Mouse (Mus musculus) liver, postnatal 0 days (tissue): ENCODE results near the gene Sucla2. TPM values are rescaled to one million over a fixed set of nuclear protein-coding genes. Genes with fewer than 3 reads are reported as not detected.

Experiments
- ATAC-seq: fragments of 200-750 bp; cut with Nextera tagmentation; 2 replicates; pipeline ENCODE4 v1.8.0; 2017; ENCODE audit warnings: mild to moderate bottlenecking, moderate library complexity
- DNase-seq: peaks from one replicate; pipeline ENCODE4 v3.0.0-alpha.2; 2016
- H3K27ac ChIP-seq: fragments of 300-500 bp; sonication (generic); 2 replicates; pipeline ENCODE4 v1.5.1; 2014; ENCODE audit warnings: antibody characterized with exemption, moderate library complexity, mild to moderate bottlenecking, low read depth
- H3K27me3 ChIP-seq: fragments of 300-500 bp; sonication (generic); 2 replicates; pipeline ENCODE4 v1.6.1; 2014; ENCODE audit warnings: low read length, control low read depth, mixed read lengths; ENCODE audit not compliant: insufficient read depth
- H3K36me3 ChIP-seq: fragments of 300-500 bp; sonication (generic); replicated peaks from 2 replicates; pipeline ENCODE4 v1.6.1; 2014; ENCODE audit warnings: mild to moderate bottlenecking, control low read depth, low read length, moderate library complexity, mixed read lengths; ENCODE audit not compliant: insufficient read depth
- H3K4me1 ChIP-seq: fragments of 300-500 bp; sonication (generic); 2 replicates; pipeline ENCODE4 v1.6.1; 2014; ENCODE audit warnings: antibody characterized with exemption, mild to moderate bottlenecking, control low read depth; ENCODE audit not compliant: insufficient read depth
- H3K4me2 ChIP-seq: fragments of 300-500 bp; sonication (generic); 2 replicates; pipeline ENCODE4 v1.6.1; 2014; ENCODE audit warnings: low read depth, mild to moderate bottlenecking, low read length, moderate library complexity, mixed read lengths
- H3K4me3 ChIP-seq: fragments of 300-500 bp; sonication (generic); 2 replicates; pipeline ENCODE4 v1.5.1; 2014; ENCODE audit warnings: low read depth, low read length
- H3K9ac ChIP-seq: fragments of 300-500 bp; sonication (generic); replicated peaks from 2 replicates; pipeline ENCODE4 v1.6.1; 2014; ENCODE audit warnings: mild to moderate bottlenecking, moderate library complexity
- H3K9me3 ChIP-seq: fragments of 300-500 bp; sonication (generic); 2 replicates; pipeline ENCODE4 v1.6.1; 2016; ENCODE audit warnings: mild to moderate bottlenecking, control low read depth, low read length, mixed read lengths
- CTCF ChIP-seq: sonication (generic); IDR thresholded peaks from 2 replicates; pipeline ENCODE4 v1.5.1; 2016; ENCODE audit warnings: antibody characterized with exemption, low read depth
- EP300 ChIP-seq: IDR thresholded peaks from 2 replicates; pipeline ENCODE4 v1.6.1; 2016; ENCODE audit warnings: antibody characterized with exemption, low read depth, mild to moderate bottlenecking
- WGBS: fragments of 180-500 bp; shearing (Covaris S2); extraction: QIAGEN DNeasy Blood & Tissue Kit; methylation state at CpG from one replicate; pipeline ENCODE4 v1.1.7; 2014; ENCODE audit not compliant: insufficient replicate concordance; 5-methylcytosine and 5-hydroxymethylcytosine counted together
- polyA plus RNA-seq: library from polyadenylated mRNA; unstranded; fragments of >200 nt; fragmentation: Nextera tagmentation; extraction: Ambion mirVana; gene quantifications from 2 replicates; pipeline ENCODE4 v1.2.1, GENCODE M21; 2015

Gene Sucla2
- polyA plus RNA-seq, 1 experiment from 2014 or later: 99.7 TPM

DNA sequence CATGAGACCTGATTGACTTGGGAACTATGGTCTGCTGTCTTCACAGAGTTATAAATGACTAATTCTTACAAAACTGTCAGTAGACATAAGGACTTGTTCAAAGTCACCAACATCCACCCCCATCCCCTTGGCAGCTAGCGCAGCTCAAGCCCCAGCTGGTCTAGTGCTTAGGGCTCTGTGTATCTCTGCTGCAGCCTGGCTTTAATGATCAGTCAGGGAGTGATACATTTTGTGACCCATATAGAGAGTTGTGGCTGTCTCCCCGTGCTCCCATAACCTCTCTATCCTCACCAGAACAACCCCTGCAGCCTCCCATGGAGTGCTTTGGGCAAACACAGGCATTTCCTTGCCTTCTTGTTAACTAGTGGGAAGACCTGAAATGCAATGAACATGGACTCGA, 95.8 kb downstream of the Sucla2 start:
- Histone ChIP-seq H3K4me3 (no peak overlapping the region), H3K4me1 (no peaks in the 10 kb centered on the region), H3K4me2 (no peak overlapping the region), H3K36me3 (no peaks in the 10 kb centered on the region), H3K27me3 (no peaks in the 10 kb centered on the region), H3K27ac (no peak overlapping the region), H3K9me3 (peaks cover 7% of the 10 kb centered on the region; the same call in 1 of the 2 replicates), H3K9ac (no peak overlapping the region)
- DNase-seq (no peak), ATAC-seq (no peak)
- 72% methylated on average over 3 of the region's 3 CpGs for WGBS
- TF ChIP-seq CTCF (no peak), EP300 (no peak)

DNA sequence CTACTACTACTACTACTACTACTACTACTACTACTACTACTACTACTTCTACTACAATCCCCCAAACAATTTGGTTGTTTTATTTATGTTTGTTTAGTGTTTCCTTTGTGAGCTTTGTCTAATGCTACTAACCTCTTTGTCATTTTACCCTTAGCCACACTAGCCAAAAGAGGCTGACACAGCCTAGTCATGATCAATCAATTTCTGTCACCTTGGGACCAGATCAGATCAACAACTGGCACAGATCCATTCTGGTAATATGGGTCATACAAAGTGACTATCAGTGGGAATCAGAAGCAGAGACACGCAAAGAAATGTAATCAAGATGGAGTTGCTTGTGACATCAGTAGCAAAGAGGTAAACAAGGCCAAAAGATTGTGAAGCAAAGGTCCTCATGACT, 97.9 kb downstream of the Sucla2 start:
- peak; percentile 87 for ATAC-seq
- no peak for DNase-seq
- H3K36me3 ChIP-seq: no peaks in the 10 kb centered on the region
- WGBS: 67% methylated on average over 1 of the region's 1 CpGs
- H3K9ac ChIP-seq: no peak overlapping the region
- peaks cover 7% of the 10 kb centered on the region; the same call in 1 of the 2 replicates for H3K9me3 ChIP-seq
- no peak overlapping the region for H3K4me2 ChIP-seq
- no peak overlapping the region for H3K27ac ChIP-seq
- TF ChIP-seq EP300 (no peak), CTCF (no peak)
- no peak overlapping the region for H3K4me3 ChIP-seq
- no peaks in the 10 kb centered on the region for H3K27me3 ChIP-seq
- H3K4me1 ChIP-seq: no peaks in the 10 kb centered on the region

DNA sequence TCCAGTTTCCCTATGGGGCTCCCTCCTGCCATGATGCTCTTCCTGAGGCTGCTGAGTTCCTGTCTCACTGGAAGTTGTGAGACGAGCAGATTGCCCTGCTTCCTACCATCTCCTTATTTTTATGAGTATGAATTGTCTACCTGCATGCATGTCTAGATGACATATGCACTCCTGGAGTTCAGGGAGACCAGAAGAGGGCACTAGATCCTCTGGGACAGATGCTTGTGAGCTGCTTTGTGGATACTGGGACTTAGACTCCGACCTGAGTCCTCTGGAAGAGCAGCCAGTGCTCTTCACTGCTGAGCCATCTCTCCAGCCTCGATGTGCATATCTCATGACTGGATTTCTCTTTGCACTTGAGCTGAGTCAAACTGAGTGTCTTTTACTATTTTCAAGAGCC, 100.3 kb downstream of the Sucla2 start:
- H3K27ac ChIP-seq: no peak overlapping the region
- WGBS: 46% methylated on average over 3 of the region's 3 CpGs
- no peaks in the 10 kb centered on the region for H3K36me3 ChIP-seq
- no peak for DNase-seq
- TF ChIP-seq EP300 (no peak), CTCF (peak; percentile 33; the same call in 1 of the 2 replicates)
- H3K4me1 ChIP-seq: no peaks in the 10 kb centered on the region
- H3K27me3 ChIP-seq: no peaks in the 10 kb centered on the region
- no peak for ATAC-seq
- H3K9me3 ChIP-seq: 0 out of 2 replicates have a peak, but pooled peaks cover 3% of the 10 kb centered on the region
- H3K4me2 ChIP-seq: no peak overlapping the region
- H3K9ac ChIP-seq: no peak overlapping the region
- no peak overlapping the region for H3K4me3 ChIP-seq

DNA sequence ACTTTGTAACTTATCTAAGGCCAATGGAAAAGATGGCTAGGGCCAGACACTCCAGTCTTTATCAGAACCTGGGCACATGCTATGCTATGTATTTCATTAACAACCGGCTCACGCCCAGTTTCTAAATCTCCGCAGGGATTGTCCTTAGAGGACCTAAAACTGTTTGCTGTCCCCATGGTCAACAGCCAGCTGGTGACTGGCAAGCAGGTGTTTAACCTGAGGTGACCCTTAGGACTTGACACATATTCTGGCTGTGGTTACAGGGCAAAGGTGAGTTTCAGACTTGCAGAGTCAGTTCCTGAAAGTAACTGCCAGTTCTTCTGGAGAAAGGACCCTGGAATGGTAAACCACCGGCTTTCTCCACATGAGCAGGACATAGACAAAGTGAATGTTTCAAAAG, 106.4 kb downstream of the Sucla2 start:
- H3K36me3 ChIP-seq: no peaks in the 10 kb centered on the region
- no peak overlapping the region for H3K4me2 ChIP-seq
- peaks cover 3% of the 10 kb centered on the region; the same call in 1 of the 2 replicates for H3K9me3 ChIP-seq
- no peak overlapping the region for H3K9ac ChIP-seq
- no peak overlapping the region for H3K4me3 ChIP-seq
- H3K4me1 ChIP-seq: no peaks in the 10 kb centered on the region
- WGBS: 68% methylated on average over 4 of the region's 4 CpGs
- no peaks in the 10 kb centered on the region for H3K27me3 ChIP-seq
- DNase-seq (peak; percentile 50), ATAC-seq (peak; percentile 99)
- no peak overlapping the region for H3K27ac ChIP-seq
- TF ChIP-seq EP300: peak; percentile 48; the same call in 1 of the 2 replicates
- no peak for TF ChIP-seq CTCF

DNA sequence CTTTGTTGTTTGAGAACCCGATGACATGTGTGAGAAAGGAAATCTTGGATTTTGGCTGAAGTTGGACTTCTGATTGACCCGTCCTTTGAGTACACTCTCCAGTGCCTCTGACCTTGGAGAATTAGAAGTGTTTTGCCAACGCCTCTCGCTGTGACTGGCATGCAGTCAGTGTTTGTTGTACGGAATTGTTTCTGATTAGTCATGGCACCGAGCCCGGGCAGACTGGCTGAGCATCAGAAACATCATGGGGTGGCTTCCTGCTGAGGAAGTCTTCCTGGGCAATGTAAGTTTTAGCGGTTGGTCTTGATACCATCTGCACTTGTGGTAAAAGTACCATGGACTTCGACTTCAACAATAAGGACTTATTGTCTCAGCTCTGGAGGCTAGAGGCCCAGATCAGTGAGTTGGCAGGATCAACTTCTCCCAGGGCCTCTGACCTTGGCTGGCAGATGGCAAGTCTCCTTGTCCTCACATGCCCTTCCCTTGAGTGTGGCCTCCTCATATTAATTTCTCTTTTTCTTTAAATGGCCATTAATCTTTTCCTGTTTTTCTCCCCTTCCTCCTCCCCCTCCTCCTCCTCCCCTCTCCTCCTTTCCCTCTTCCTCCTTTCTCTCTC, 107.6 kb downstream of the Sucla2 start:
- H3K36me3 ChIP-seq: no peaks in the 10 kb centered on the region
- peaks cover 3% of the 10 kb centered on the region; the same call in 1 of the 2 replicates for H3K9me3 ChIP-seq
- H3K4me3 ChIP-seq: no peak overlapping the region
- no peak overlapping the region for H3K27ac ChIP-seq
- H3K9ac ChIP-seq: no peak overlapping the region
- no peaks in the 10 kb centered on the region for H3K4me1 ChIP-seq
- no peaks in the 10 kb centered on the region for H3K27me3 ChIP-seq
- TF ChIP-seq EP300: no peak
- no peak for TF ChIP-seq CTCF
- DNase-seq (no peak), ATAC-seq (no peak)
- 59% methylated on average over 9 of the region's 9 CpGs for WGBS
- no peak overlapping the region for H3K4me2 ChIP-seq

DNA sequence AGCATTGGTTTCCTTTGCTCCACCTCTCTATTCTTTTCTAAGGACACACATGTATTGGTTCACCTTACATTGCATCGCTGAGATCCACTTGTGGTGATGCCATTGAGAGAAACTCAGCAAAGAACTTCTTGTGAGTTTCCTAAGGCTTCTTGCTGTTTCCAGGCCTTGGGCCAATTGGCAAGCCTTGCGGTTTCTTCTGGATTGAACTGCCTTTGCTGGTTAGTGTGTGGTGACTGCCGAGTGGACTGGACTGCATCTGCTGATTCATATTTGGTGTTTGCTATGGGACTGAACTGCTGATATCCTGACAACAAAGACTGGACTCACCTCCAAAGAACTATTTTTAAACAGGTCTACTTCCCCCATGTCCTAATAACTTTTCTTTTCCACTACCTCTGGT, 109.2 kb downstream of the Sucla2 start:
- H3K27me3 ChIP-seq: no peaks in the 10 kb centered on the region
- no peaks in the 10 kb centered on the region for H3K36me3 ChIP-seq
- H3K27ac ChIP-seq: no peak overlapping the region
- H3K9me3 ChIP-seq: peaks cover 3% of the 10 kb centered on the region; the same call in 1 of the 2 replicates
- no peaks in the 10 kb centered on the region for H3K4me1 ChIP-seq
- H3K9ac ChIP-seq: no peak overlapping the region
- TF ChIP-seq EP300 (no peak), CTCF (no peak)
- no peak overlapping the region for H3K4me2 ChIP-seq
- no peak overlapping the region for H3K4me3 ChIP-seq
- DNase-seq (no peak), ATAC-seq (no peak)
- WGBS: 85% methylated on average over 3 of the region's 3 CpGs
